Mouse (Mus musculus): Measurements from ENCODE around the gene Tmem178b. TPM values are rescaled to one million over a fixed set of nuclear protein-coding genes. Genes with fewer than 3 reads are reported as not detected.

Gene Tmem178b
- total RNA-seq, 1 experiment from 2014 or later: not detected

GRCm38 (mm10) chr6:40180551-40180950 is 307.5 kb downstream of the Tmem178b start:
- ATAC-seq (replicated peaks in 1 of 2; ENCODE audit: insufficient read depth in 1 of 2, low FRiP score in 2 of 2, low TSS enrichment in 1 of 2, low read depth in 1 of 2, poor library complexity in 2 of 2, severe bottlenecking in 2 of 2): no peak

GRCm38 (mm10) chr6:40200661-40201060 is 327.6 kb downstream of the Tmem178b start:
- ATAC-seq (replicated peaks in 1 of 2; ENCODE audit: insufficient read depth in 1 of 2, low FRiP score in 2 of 2, low TSS enrichment in 1 of 2, low read depth in 1 of 2, poor library complexity in 2 of 2, severe bottlenecking in 2 of 2): no peak

- no peak for ATAC-seq (replicated peaks in 1 of 2; ENCODE audit: insufficient read depth in 1 of 2, low FRiP score in 2 of 2, low TSS enrichment in 1 of 2, low read depth in 1 of 2, poor library complexity in 2 of 2, severe bottlenecking in 2 of 2)
These were observed 329.5 kb downstream of the Tmem178b start for GRCm38 (mm10) chr6:40202602-40203001.

- ATAC-seq (replicated peaks in 1 of 2; ENCODE audit: insufficient read depth in 1 of 2, low FRiP score in 2 of 2, low TSS enrichment in 1 of 2, low read depth in 1 of 2, poor library complexity in 2 of 2, severe bottlenecking in 2 of 2): no peak
These were observed 332.3 kb downstream of the Tmem178b start for GRCm38 (mm10) chr6:40205380-40205779.

GRCm38 (mm10) chr6:40208014-40208413 is 334.9 kb downstream of the Tmem178b start:
- ATAC-seq (replicated peaks in 1 of 2; ENCODE audit: insufficient read depth in 1 of 2, low FRiP score in 2 of 2, low TSS enrichment in 1 of 2, low read depth in 1 of 2, poor library complexity in 2 of 2, severe bottlenecking in 2 of 2): no peak

- ATAC-seq (replicated peaks in 1 of 2; ENCODE audit: insufficient read depth in 1 of 2, low FRiP score in 2 of 2, low TSS enrichment in 1 of 2, low read depth in 1 of 2, poor library complexity in 2 of 2, severe bottlenecking in 2 of 2): no peak
These were observed 336.1 kb downstream of the Tmem178b start for GRCm38 (mm10) chr6:40209172-40209571.

GRCm38 (mm10) chr6:40217154-40217553 is 344.1 kb downstream of the Tmem178b start:
- no peak for ATAC-seq (replicated peaks in 1 of 2; ENCODE audit: insufficient read depth in 1 of 2, low FRiP score in 2 of 2, low TSS enrichment in 1 of 2, low read depth in 1 of 2, poor library complexity in 2 of 2, severe bottlenecking in 2 of 2)

- no peak for ATAC-seq (replicated peaks in 1 of 2; ENCODE audit: insufficient read depth in 1 of 2, low FRiP score in 2 of 2, low TSS enrichment in 1 of 2, low read depth in 1 of 2, poor library complexity in 2 of 2, severe bottlenecking in 2 of 2)
These were observed 344.6 kb downstream of the Tmem178b start for GRCm38 (mm10) chr6:40217651-40218050.

- no peak for ATAC-seq (replicated peaks in 1 of 2; ENCODE audit: insufficient read depth in 1 of 2, low FRiP score in 2 of 2, low TSS enrichment in 1 of 2, low read depth in 1 of 2, poor library complexity in 2 of 2, severe bottlenecking in 2 of 2)
These were observed 347.6 kb downstream of the Tmem178b start for GRCm38 (mm10) chr6:40220634-40221120.

GRCm38 (mm10) chr6:40225585-40226280 is 352.7 kb downstream of the Tmem178b start:
- no peak for ATAC-seq (replicated peaks in 1 of 2; ENCODE audit: insufficient read depth in 1 of 2, low FRiP score in 2 of 2, low TSS enrichment in 1 of 2, low read depth in 1 of 2, poor library complexity in 2 of 2, severe bottlenecking in 2 of 2)

- no peak for ATAC-seq (replicated peaks in 1 of 2; ENCODE audit: insufficient read depth in 1 of 2, low FRiP score in 2 of 2, low TSS enrichment in 1 of 2, low read depth in 1 of 2, poor library complexity in 2 of 2, severe bottlenecking in 2 of 2)
These were observed 355.9 kb downstream of the Tmem178b start for GRCm38 (mm10) chr6:40228981-40229380.

- ATAC-seq (replicated peaks in 1 of 2; ENCODE audit: insufficient read depth in 1 of 2, low FRiP score in 2 of 2, low TSS enrichment in 1 of 2, low read depth in 1 of 2, poor library complexity in 2 of 2, severe bottlenecking in 2 of 2): no peak
These were observed 356.9 kb downstream of the Tmem178b start for GRCm38 (mm10) chr6:40229985-40230384.

GRCm38 (mm10) chr6:40234066-40234465 is 361.0 kb downstream of the Tmem178b start:
- ATAC-seq (replicated peaks in 1 of 2; ENCODE audit: insufficient read depth in 1 of 2, low FRiP score in 2 of 2, low TSS enrichment in 1 of 2, low read depth in 1 of 2, poor library complexity in 2 of 2, severe bottlenecking in 2 of 2): no peak

- peak; percentile 86 to 87 for ATAC-seq (replicated peaks in 1 of 2; ENCODE audit: insufficient read depth in 1 of 2, low FRiP score in 2 of 2, low TSS enrichment in 1 of 2, low read depth in 1 of 2, poor library complexity in 2 of 2, severe bottlenecking in 2 of 2)
These were observed 362.9 kb downstream of the Tmem178b start for GRCm38 (mm10) chr6:40235793-40236470.

GRCm38 (mm10) chr6:40236841-40237765 is 364.0 kb downstream of the Tmem178b start:
- ATAC-seq (replicated peaks in 1 of 2; ENCODE audit: insufficient read depth in 1 of 2, low FRiP score in 2 of 2, low TSS enrichment in 1 of 2, low read depth in 1 of 2, poor library complexity in 2 of 2, severe bottlenecking in 2 of 2): peak in 1 of 2 experiments; percentile 38; a peak in 1 of 4 replicates

GRCm38 (mm10) chr6:40238857-40239256 is 365.8 kb downstream of the Tmem178b start:
- ATAC-seq (replicated peaks in 1 of 2; ENCODE audit: insufficient read depth in 1 of 2, low FRiP score in 2 of 2, low TSS enrichment in 1 of 2, low read depth in 1 of 2, poor library complexity in 2 of 2, severe bottlenecking in 2 of 2): no peak

- no peak for ATAC-seq (replicated peaks in 1 of 2; ENCODE audit: insufficient read depth in 1 of 2, low FRiP score in 2 of 2, low TSS enrichment in 1 of 2, low read depth in 1 of 2, poor library complexity in 2 of 2, severe bottlenecking in 2 of 2)
These were observed 367.6 kb downstream of the Tmem178b start for GRCm38 (mm10) chr6:40240671-40241070.
